Mouse (Mus musculus): Measurements from ENCODE around the gene Slc37a4.
"Not testable (repeated sequence)": the region's sequence is repeated elsewhere in the genome, so short reads cannot be mapped to it uniquely, and the experiment has no call there.

Gene Slc37a4

DNA sequence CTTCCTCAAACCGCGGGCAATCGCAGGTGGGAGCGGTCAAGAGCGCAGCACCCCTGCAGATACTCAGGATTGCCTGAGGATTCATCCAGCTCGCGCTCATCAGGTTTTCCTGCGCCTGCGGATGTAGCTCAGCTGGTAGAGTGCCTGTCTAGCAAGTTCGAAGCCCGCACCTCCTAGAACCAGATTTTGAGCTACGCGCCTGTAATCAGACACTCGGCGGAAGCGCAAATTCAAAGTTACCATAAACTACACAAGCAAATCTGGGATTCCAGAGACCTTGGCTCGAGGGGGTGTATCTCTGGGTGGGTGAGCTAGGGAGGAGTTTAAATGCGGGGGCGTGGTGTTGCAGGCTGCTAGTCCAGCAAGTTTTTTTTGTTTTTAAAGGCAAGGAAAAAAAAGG is 44.3 kb downstream of the Slc37a4 start, which contains the start of gene Foxr1:
TSS of gene Foxr1 (minus strand) at position 176 of the 400 bp plus-strand sequence.
- DNase-seq (ENCODE audit: low spot score): no peak

DNA sequence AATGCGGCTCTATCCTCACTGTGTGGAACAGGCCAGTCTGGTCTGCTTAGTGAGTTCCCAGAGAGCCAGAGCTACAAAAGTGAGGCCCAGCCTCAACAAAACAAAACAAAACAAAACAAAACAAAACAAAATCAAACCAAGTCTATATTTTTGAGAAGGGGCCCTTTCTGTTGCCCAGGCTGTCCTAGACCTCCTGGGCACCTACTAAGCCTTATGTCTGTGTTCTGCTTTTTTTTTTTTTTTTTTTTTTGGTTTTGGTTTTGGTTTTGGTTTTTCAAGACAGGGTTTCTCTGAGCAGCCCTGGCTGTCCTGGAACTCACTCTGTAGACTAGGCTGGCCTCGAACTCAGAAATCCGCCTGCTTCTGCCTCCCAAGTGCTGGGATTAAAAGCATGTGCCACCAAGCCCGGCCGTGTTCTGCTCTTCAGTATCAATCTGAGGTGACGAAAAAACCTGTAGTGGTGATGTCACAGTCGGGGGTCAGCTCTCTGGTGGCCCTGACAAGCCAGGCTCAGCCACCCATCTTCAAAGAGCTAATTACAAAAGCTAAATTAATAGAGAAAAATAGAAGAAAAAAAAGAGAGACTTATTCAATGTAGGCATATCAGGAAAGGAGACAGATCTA is 47.9 kb downstream of the Slc37a4 start:
- DNase-seq (ENCODE audit: low spot score): not testable (repeated sequence)

DNA sequence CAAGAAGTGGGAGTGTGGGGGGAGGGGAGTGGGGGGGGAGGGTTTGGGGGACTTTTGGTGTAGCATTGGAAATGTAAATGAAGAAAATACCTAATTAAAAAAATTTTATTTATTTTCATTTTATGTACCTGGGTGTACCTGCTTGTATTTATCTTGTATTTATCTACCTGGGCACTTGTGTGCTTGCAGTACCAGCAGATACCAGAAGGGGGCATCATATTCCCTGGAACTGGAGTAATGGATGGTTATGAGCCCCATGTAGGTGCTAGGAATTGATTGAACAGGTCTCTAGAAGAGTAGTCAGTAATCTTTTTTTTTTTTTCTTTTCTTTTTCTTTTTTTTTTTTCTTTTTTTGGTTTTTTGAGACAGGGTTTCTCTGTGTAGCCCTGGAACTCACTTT is 53.7 kb downstream of the Slc37a4 start:
- no peak for DNase-seq (ENCODE audit: low spot score)
